Mouse (Mus musculus): ENCODE results near the gene Eloa. TPM values are rescaled to one million over a fixed set of nuclear protein-coding genes. Genes with fewer than 3 reads are reported as not detected.
A peak's percentile ranks its signal among the peaks of the same experiment; 100 is the strongest.

Eloa gene
- polyA plus RNA-seq, 1 experiment: 69.3 TPM

GRCm38 (mm10) chr4:136035078-136035477, 13.5 kb upstream of the Eloa start:
- no peak overlapping the region for H3K4me3 ChIP-seq (ENCODE audit: insufficient read depth, low read length)
- H3K27ac ChIP-seq (ENCODE audit: insufficient read depth, low read depth, low read length): peak overlapping the region; percentile 76
- peaks cover 24% of the 10 kb centered on the region for H3K4me1 ChIP-seq (ENCODE audit: control insufficient read depth, insufficient read depth, low read length)
- TF ChIP-seq CTCF (IDR thresholded peaks at IDR 0.05; ENCODE audit: low read depth, low read length) (no peak), POLR2A (IDR thresholded peaks at IDR 0.05; ENCODE audit: borderline replicate concordance, low read depth, low read length) (no peak)

GRCm38 (mm10) chr4:136033231-136033630, 11.7 kb upstream of the Eloa start:
- peaks cover 42% of the 10 kb centered on the region for H3K4me1 ChIP-seq (ENCODE audit: control insufficient read depth, insufficient read depth, low read length)
- TF ChIP-seq CTCF (IDR thresholded peaks at IDR 0.05; ENCODE audit: low read depth, low read length) (no peak), POLR2A (IDR thresholded peaks at IDR 0.05; ENCODE audit: borderline replicate concordance, low read depth, low read length) (no peak)
- no peak overlapping the region for H3K4me3 ChIP-seq (ENCODE audit: insufficient read depth, low read length)
- H3K27ac ChIP-seq (ENCODE audit: insufficient read depth, low read depth, low read length): no peak overlapping the region

GRCm38 (mm10) chr4:136030968-136031909, 9.7 kb upstream of the Eloa start:
- Histone ChIP-seq H3K4me3 (ENCODE audit: insufficient read depth, low read length) (peak overlapping the region; percentile 33), H3K27ac (ENCODE audit: insufficient read depth, low read depth, low read length) (peak overlapping the region; percentile 70), H3K4me1 (ENCODE audit: control insufficient read depth, insufficient read depth, low read length) (peaks cover 55% of the 10 kb centered on the region)
- TF ChIP-seq POLR2A (IDR thresholded peaks at IDR 0.05; ENCODE audit: borderline replicate concordance, low read depth, low read length): no peak; the same call in 1 of the 2 replicates

- Histone ChIP-seq H3K4me1 (ENCODE audit: control insufficient read depth, insufficient read depth, low read length) (peaks cover 46% of the 10 kb centered on the region), H3K4me3 (ENCODE audit: insufficient read depth, low read length) (peak overlapping the region; percentile 47), H3K27ac (ENCODE audit: insufficient read depth, low read depth, low read length) (peak overlapping the region; percentile 89)
- no peak for TF ChIP-seq CTCF (IDR thresholded peaks at IDR 0.05; ENCODE audit: low read depth, low read length)
- TF ChIP-seq POLR2A (IDR thresholded peaks at IDR 0.05; ENCODE audit: borderline replicate concordance, low read depth, low read length): no peak
Measured at GRCm38 (mm10) chr4:136028689-136029088, 7.1 kb upstream of the Eloa start.

GRCm38 (mm10) chr4:136028132-136028564, 6.6 kb upstream of the Eloa start:
- Histone ChIP-seq H3K4me1 (ENCODE audit: control insufficient read depth, insufficient read depth, low read length) (peaks cover 46% of the 10 kb centered on the region), H3K4me3 (ENCODE audit: insufficient read depth, low read length) (peak overlapping the region; percentile 47), H3K27ac (ENCODE audit: insufficient read depth, low read depth, low read length) (peak overlapping the region; percentile 89)
- TF ChIP-seq CTCF (IDR thresholded peaks at IDR 0.05; ENCODE audit: low read depth, low read length): no peak
- TF ChIP-seq POLR2A (IDR thresholded peaks at IDR 0.05; ENCODE audit: borderline replicate concordance, low read depth, low read length): no peak

GRCm38 (mm10) chr4:136027416-136028131, 6.0 kb upstream of the Eloa start:
- H3K4me3 ChIP-seq (ENCODE audit: insufficient read depth, low read length): peak overlapping the region; percentile 47; the same call in 1 of the 2 replicates
- peaks cover 46% of the 10 kb centered on the region for H3K4me1 ChIP-seq (ENCODE audit: control insufficient read depth, insufficient read depth, low read length)
- H3K27ac ChIP-seq (ENCODE audit: insufficient read depth, low read depth, low read length): peak overlapping the region; percentile 89
- no peak for TF ChIP-seq POLR2A (IDR thresholded peaks at IDR 0.05; ENCODE audit: borderline replicate concordance, low read depth, low read length)
- no peak for TF ChIP-seq CTCF (IDR thresholded peaks at IDR 0.05; ENCODE audit: low read depth, low read length)

- no peak overlapping the region for H3K4me3 ChIP-seq (ENCODE audit: insufficient read depth, low read length)
- peaks cover 34% of the 10 kb centered on the region for H3K4me1 ChIP-seq (ENCODE audit: control insufficient read depth, insufficient read depth, low read length)
- TF ChIP-seq CTCF (IDR thresholded peaks at IDR 0.05; ENCODE audit: low read depth, low read length) (no peak), POLR2A (IDR thresholded peaks at IDR 0.05; ENCODE audit: borderline replicate concordance, low read depth, low read length) (no peak)
- H3K27ac ChIP-seq (ENCODE audit: insufficient read depth, low read depth, low read length): no peak overlapping the region
Measured at GRCm38 (mm10) chr4:136025350-136025749, 3.8 kb upstream of the Eloa start.

- TF ChIP-seq POLR2A (IDR thresholded peaks at IDR 0.05; ENCODE audit: borderline replicate concordance, low read depth, low read length) (no peak), CTCF (IDR thresholded peaks at IDR 0.05; ENCODE audit: low read depth, low read length) (no peak)
- no peak overlapping the region for H3K27ac ChIP-seq (ENCODE audit: insufficient read depth, low read depth, low read length)
- H3K4me3 ChIP-seq (ENCODE audit: insufficient read depth, low read length): no peak overlapping the region
- H3K4me1 ChIP-seq (ENCODE audit: control insufficient read depth, insufficient read depth, low read length): peaks cover 18% of the 10 kb centered on the region
Measured at GRCm38 (mm10) chr4:136022924-136023323, 1.4 kb upstream of the Eloa start.

- peak overlapping the region; percentile 94 for H3K4me3 ChIP-seq (ENCODE audit: insufficient read depth, low read length)
- H3K27ac ChIP-seq (ENCODE audit: insufficient read depth, low read depth, low read length): peak overlapping the region; percentile 77
- H3K4me1 ChIP-seq (ENCODE audit: control insufficient read depth, insufficient read depth, low read length): peaks cover 18% of the 10 kb centered on the region
- TF ChIP-seq CTCF (IDR thresholded peaks at IDR 0.05; ENCODE audit: low read depth, low read length) (no peak), POLR2A (IDR thresholded peaks at IDR 0.05; ENCODE audit: borderline replicate concordance, low read depth, low read length) (no peak)
Measured at GRCm38 (mm10) chr4:136020743-136021548, 617 bp downstream of the Eloa start.

Data from bone marrow macrophage, adult 2 months (primary cell).